Mouse (Mus musculus) CH12.LX (cell line): ENCODE measurements around the gene Lrp5.

Source experiments
- CTCF ChIP-seq, 2 experiments: IDR thresholded peaks in 1 of 2; conservative IDR thresholded peaks in 1 of 2; 2 replicates each; pipeline ENCODE4 v1.5.1; 2011 to 2012; ENCODE audit warnings: low read depth in 2 of 2, low read length in 2 of 2, improper control_type of control experiment in 1 of 2, inconsistent platforms in 1 of 2, mild to moderate bottlenecking in 1 of 2, moderate library complexity in 1 of 2
- ELF1 ChIP-seq: IDR thresholded peaks from 2 replicates; pipeline ENCODE4 v1.6.1; 2014; ENCODE audit warnings: low read depth, mild to moderate bottlenecking, inconsistent platforms, low read length, improper control_type of control experiment
- EP300 ChIP-seq: IDR thresholded peaks from 2 replicates; pipeline ENCODE4 v1.6.1; 2011; ENCODE audit warnings: low read length, improper control_type of control experiment
- GABPA ChIP-seq: IDR thresholded peaks from 2 replicates; pipeline ENCODE4 v1.6.1; 2012; ENCODE audit warnings: low read depth, low read length, improper control_type of control experiment, inconsistent platforms; ENCODE audit not compliant: insufficient replicate concordance
- IRF4 ChIP-seq: IDR thresholded peaks from 2 replicates; pipeline ENCODE4 v1.6.1; 2014; ENCODE audit warnings: low read depth, mild to moderate bottlenecking, inconsistent platforms, low read length, improper control_type of control experiment
- JUN ChIP-seq: IDR thresholded peaks from 2 replicates; pipeline ENCODE4 v1.6.1; 2011; ENCODE audit warnings: low read depth, mild to moderate bottlenecking, low read length, improper control_type of control experiment, moderate library complexity; ENCODE audit not compliant: insufficient read depth
- KAT2A ChIP-seq: IDR thresholded peaks from 2 replicates; pipeline ENCODE4 v1.6.1; 2012; ENCODE audit warnings: low read length, improper control_type of control experiment, inconsistent platforms; ENCODE audit not compliant: insufficient replicate concordance
- MYC ChIP-seq: IDR thresholded peaks from 2 replicates; pipeline ENCODE4 v1.6.1; 2011; ENCODE audit warnings: low read depth, mild to moderate bottlenecking, improper control_type of control experiment, low read length
- NELFE ChIP-seq: IDR thresholded peaks from 2 replicates; pipeline ENCODE4 v1.6.1; 2011; ENCODE audit warnings: low read depth, low read length, improper control_type of control experiment
- POLR2A ChIP-seq: IDR thresholded peaks from 2 replicates; pipeline ENCODE4 v1.6.1; 2011; ENCODE audit warnings: low read depth, mild to moderate bottlenecking, improper control_type of control experiment, low read length
- TCF12 ChIP-seq: IDR thresholded peaks from 2 replicates; pipeline ENCODE4 v1.6.1; 2014; ENCODE audit warnings: low read depth, mild to moderate bottlenecking, inconsistent platforms, low read length, improper control_type of control experiment
- USF2 ChIP-seq: conservative IDR thresholded peaks from 2 replicates; pipeline ENCODE4 v1.6.1; 2011; ENCODE audit warnings: low read depth, low read length, improper control_type of control experiment
- ZC3H11A ChIP-seq: IDR thresholded peaks from 2 replicates; pipeline ENCODE4 v1.6.1; 2012; ENCODE audit warnings: low read depth, mild to moderate bottlenecking, inconsistent platforms, low read length, improper control_type of control experiment
- ZMIZ1 ChIP-seq: IDR thresholded peaks from 2 replicates; pipeline ENCODE4 v1.6.1; 2012; ENCODE audit warnings: low read depth, mild to moderate bottlenecking, inconsistent platforms, low read length, improper control_type of control experiment

- TF ChIP-seq CTCF (conservative IDR thresholded peaks at IDR 0.05 in 1 of 2, IDR thresholded peaks at IDR 0.05 in 1 of 2; ENCODE audit: low read depth in 2 of 2, low read length in 2 of 2) (no peak), TCF12 (no peak), JUN (no peak), POLR2A (no peak), KAT2A (no peak), GABPA (no peak), ZC3H11A (no peak), MYC (no peak), EP300 (no peak), ZMIZ1 (no peak), NELFE (no peak), USF2 (no peak), ELF1 (no peak), IRF4 (no peak)
Measured at GRCm38 (mm10) chr19:3562298-3562697, 124.1 kb downstream of the Lrp5 start.
